9 mouse cellular contexts compared by ENCODE assay signal in the genomic region with DNA sequence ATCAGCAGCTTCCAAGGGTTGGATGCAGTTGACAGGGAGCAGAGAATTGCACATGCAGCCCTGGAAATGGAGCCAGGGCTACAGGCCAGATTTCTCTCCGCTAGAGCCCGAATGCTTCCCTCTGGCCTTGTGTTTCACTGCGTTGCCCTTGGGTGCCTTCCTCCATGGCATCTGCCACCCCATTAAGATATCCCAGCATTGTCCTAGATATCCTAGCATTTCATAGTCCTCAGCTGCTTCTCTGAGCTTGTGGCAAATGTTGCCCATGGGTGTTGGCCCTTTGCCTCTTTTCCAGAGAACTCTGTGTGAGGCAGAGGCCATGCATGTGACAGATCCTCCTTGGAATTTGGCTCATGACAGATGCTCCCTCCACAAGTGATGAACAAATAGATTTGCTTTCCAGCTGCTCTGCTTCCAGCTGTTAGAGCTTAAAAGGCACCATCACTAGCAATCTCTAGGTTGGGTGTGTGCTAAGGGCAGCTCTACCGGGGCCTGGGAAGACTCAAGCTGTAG. TPM values are rescaled to one million over a fixed set of nuclear protein-coding genes. Genes with fewer than 3 reads are reported as not detected.
A peak's percentile ranks its signal among the peaks of the same experiment; 100 is the strongest.
DNase-seq lines count a peak whose midpoint lies in the region; ATAC-seq lines count a peak whose summit lies in the region.
"Had no signal": no experiment of that assay in that cellular context is flagged by ENCODE, and none has a peak within 500 bp of the region (broad histone marks: within the 10 kb centered on the region; RNA-seq: fewer than 3 reads in every experiment).

No protein-coding gene starts in this region.

- DNase-seq in embryonic facial prominence, embryonic 14.5 days (ENCODE audit: low spot score): peak; percentile 88
- DNase-seq in embryonic facial prominence, embryonic 10.5 days (ENCODE audit: low spot score): no peak
- peak; percentile 12 for DNase-seq in testis, postnatal 14 days (ENCODE audit: low spot score)
- no peak for DNase-seq in testis, postnatal 10 days (ENCODE audit: low spot score)
- DNase-seq in heart, postnatal 4 days: peak; percentile 57
- no peak for DNase-seq in forebrain, embryonic 11.5 days (ENCODE audit: low spot score)

- no peaks in the 10 kb centered on the region for H3K27me3 ChIP-seq in embryonic facial prominence, embryonic 14.5 days (replicated peaks; ENCODE audit: control insufficient read depth, insufficient read depth, low read length)
- H3K27me3 ChIP-seq in embryonic facial prominence, embryonic 10.5 days (replicated peaks; ENCODE audit: low read depth, poor library complexity, severe bottlenecking): no peaks in the 10 kb centered on the region
- H3K27me3 ChIP-seq in forebrain, embryonic 11.5 days (ENCODE audit: control insufficient read depth, insufficient read depth, low read length): no peaks in the 10 kb centered on the region
- H3K27me3 ChIP-seq: embryonic facial prominence, embryonic 13.5 days had no signal

- no peak overlapping the region for H3K9ac ChIP-seq in embryonic facial prominence, embryonic 14.5 days (ENCODE audit: low read depth, low read length)
- H3K9ac ChIP-seq in forebrain, embryonic 11.5 days (ENCODE audit: low read length): no peak overlapping the region
- H3K9ac ChIP-seq: embryonic facial prominence, embryonic 13.5 days had no signal

- no peak overlapping the region for H3K4me2 ChIP-seq in embryonic facial prominence, embryonic 14.5 days (ENCODE audit: low read depth, low read length)
- no peak overlapping the region for H3K4me2 ChIP-seq in forebrain, embryonic 11.5 days (ENCODE audit: low read depth, low read length, severe bottlenecking)
- H3K4me2 ChIP-seq: embryonic facial prominence, embryonic 13.5 days had no signal

- no peak overlapping the region for H3K27ac ChIP-seq in embryonic facial prominence, embryonic 14.5 days (replicated peaks; ENCODE audit: low read depth, low read length)
- no peak overlapping the region for H3K27ac ChIP-seq in embryonic facial prominence, embryonic 10.5 days (replicated peaks)
- H3K27ac ChIP-seq in forebrain, embryonic 11.5 days (ENCODE audit: low read depth, low read length): no peak overlapping the region
- H3K27ac ChIP-seq: embryonic facial prominence, embryonic 13.5 days had no signal

- H3K36me3 ChIP-seq in embryonic facial prominence, embryonic 14.5 days (ENCODE audit: control insufficient read depth, insufficient read depth, low read length): 0 out of 2 replicates have a peak, but pooled peaks cover 6% of the 10 kb centered on the region
- no peaks in the 10 kb centered on the region for H3K36me3 ChIP-seq in embryonic facial prominence, embryonic 10.5 days (replicated peaks)
- no peaks in the 10 kb centered on the region for H3K36me3 ChIP-seq in forebrain, embryonic 11.5 days (ENCODE audit: control insufficient read depth, insufficient read depth, low read length)

- ATAC-seq in embryonic facial prominence, embryonic 14.5 days (ENCODE audit: low read depth): peak; percentile 81
- ATAC-seq in megakaryocyte-erythroid progenitor cell, adult 5-6 weeks (replicated peaks; ENCODE audit: low FRiP score, low TSS enrichment, poor library complexity, severe bottlenecking): no peak
- ATAC-seq in inflammation-experienced regulatory T-cells, adult 6 months: no peak
- ATAC-seq in forebrain, embryonic 11.5 days (replicated peaks; ENCODE audit: low FRiP score): no peak

- H3K9me3 ChIP-seq in embryonic facial prominence, embryonic 14.5 days (ENCODE audit: control insufficient read depth, low read length): no peaks in the 10 kb centered on the region
- H3K9me3 ChIP-seq in embryonic facial prominence, embryonic 10.5 days: no peaks in the 10 kb centered on the region
- H3K9me3 ChIP-seq in forebrain, embryonic 11.5 days (ENCODE audit: control insufficient read depth, low read length): no peaks in the 10 kb centered on the region
- H3K9me3 ChIP-seq: embryonic facial prominence, embryonic 13.5 days had no signal

- H3K4me3 ChIP-seq in embryonic facial prominence, embryonic 14.5 days (ENCODE audit: low read depth, low read length): no peak overlapping the region
- H3K4me3 ChIP-seq in embryonic facial prominence, embryonic 10.5 days: no peak overlapping the region
- H3K4me3 ChIP-seq in forebrain, embryonic 11.5 days (ENCODE audit: low read depth, low read length): no peak overlapping the region
- H3K4me3 ChIP-seq: embryonic facial prominence, embryonic 13.5 days had no signal

- peaks cover 1% of the 10 kb centered on the region for H3K4me1 ChIP-seq in embryonic facial prominence, embryonic 14.5 days (ENCODE audit: control insufficient read depth, insufficient read depth, low read length)
- H3K4me1 ChIP-seq in embryonic facial prominence, embryonic 10.5 days: peaks cover 2% of the 10 kb centered on the region
- peaks cover under 1% of the 10 kb centered on the region; the same call in 1 of the 2 replicates for H3K4me1 ChIP-seq in forebrain, embryonic 11.5 days (replicated peaks; ENCODE audit: control insufficient read depth, insufficient read depth, low read length)

- WGBS in embryonic facial prominence, embryonic 14.5 days: 69% methylated on average over 4 of the region's 4 CpGs
- WGBS in embryonic facial prominence, embryonic 10.5 days: 90% methylated on average over 4 of the region's 4 CpGs
- 92% methylated on average over 4 of the region's 4 CpGs for WGBS in forebrain, embryonic 11.5 days

RNA-seq across cellular contexts. Expression of gene Vstm4, which starts 37.8 kb away (rescaled TPM):
- 38.0 and 40.2 TPM in 2 replicates for polyA plus RNA-seq in embryonic facial prominence, embryonic 14.5 days (2014; fragmentation: Nextera tagmentation; extraction: Ambion mirVana)
- 1.9 and 2.2 TPM in 2 replicates for polyA plus RNA-seq in embryonic facial prominence, embryonic 10.5 days (2016; fragmentation: Nextera tagmentation; extraction: Ambion mirVana)
- 10 to 100 TPM; 18.6 to 19.4 TPM for total RNA-seq in heart, postnatal 4 days (2021)
- not detected in 2 replicates for total RNA-seq in megakaryocyte-erythroid progenitor cell, adult 5-6 weeks (2014; fragmentation: Nextera tagmentation)
- total RNA-seq in megakaryocyte-erythroid progenitor cell, adult 5-6 weeks (2017): not detected in 2 replicates
- not detected for polyA plus RNA-seq in inflammation-experienced regulatory T-cells, adult 6 months (2017; shearing (Covaris generic))
- 2.8 and 3.2 TPM in 2 replicates for polyA plus RNA-seq in forebrain, embryonic 11.5 days (2014; fragmentation: Nextera tagmentation; extraction: Ambion mirVana)

Comparison
In these comparisons a context has a peak if more than half of its experiments do, and no peak if none do; other contexts are left out.
1. DNase-seq: peak in embryonic facial prominence, embryonic 14.5 days (single experiment), testis, postnatal 14 days (single experiment) and heart, postnatal 4 days (single experiment); none in embryonic facial prominence, embryonic 10.5 days (single experiment), testis, postnatal 10 days (single experiment) and forebrain, embryonic 11.5 days (single experiment).